ENCODE assay signal across 8 mouse cellular contexts in genomic region chr3:94442951-94443596, GRCm38 (mm10). TPM values are rescaled to one million over a fixed set of nuclear protein-coding genes. Genes with fewer than 3 reads are reported as not detected.
DNase-seq lines count a peak whose midpoint lies in the region; ATAC-seq lines count a peak whose summit lies in the region.

Gene Mrpl9 (plus strand): TSS chr3:94443318.

- H3K27me3 ChIP-seq in forebrain, embryonic 11.5 days (ENCODE audit: control insufficient read depth, insufficient read depth, low read length): no peaks in the 10 kb centered on the region
- H3K27me3 ChIP-seq in heart, embryonic 16.5 days (ENCODE audit: control insufficient read depth, insufficient read depth, low read length): no peaks in the 10 kb centered on the region
- peaks cover 7% of the 10 kb centered on the region for H3K27me3 ChIP-seq in liver, embryonic 15.5 days
- H3K27me3 ChIP-seq in neural tube, embryonic 12.5 days (replicated peaks): no peaks in the 10 kb centered on the region

- 0 out of 2 replicates have a peak within 1 kb of the TSS, but pooled peaks have one; percentile 50 for H3K27ac ChIP-seq in forebrain, embryonic 11.5 days (ENCODE audit: low read depth, low read length)
- peak within 1 kb of the TSS; percentile 79 for H3K27ac ChIP-seq in heart, embryonic 16.5 days (ENCODE audit: low read length)
- peak within 1 kb of the TSS; percentile 77 for H3K27ac ChIP-seq in liver, embryonic 15.5 days (replicated peaks)
- H3K27ac ChIP-seq in neural tube, embryonic 12.5 days: 0 out of 2 replicates have a peak within 1 kb of the TSS, but pooled peaks have one; percentile 46

- H3K4me1 ChIP-seq in forebrain, embryonic 11.5 days (replicated peaks; ENCODE audit: control insufficient read depth, insufficient read depth, low read length): 0 out of 2 replicates have a peak, but pooled peaks cover 3% of the 10 kb centered on the region
- H3K4me1 ChIP-seq in heart, embryonic 16.5 days (ENCODE audit: control insufficient read depth, insufficient read depth, low read length): peaks cover 7% of the 10 kb centered on the region
- peaks cover 14% of the 10 kb centered on the region for H3K4me1 ChIP-seq in liver, embryonic 15.5 days (replicated peaks)
- H3K4me1 ChIP-seq in neural tube, embryonic 12.5 days: peaks cover 10% of the 10 kb centered on the region

- DNase-seq in CD8-positive naive resting alpha-beta T cell, adult 2 months (ENCODE audit: low read depth in 2 of 2, low spot score in 2 of 2): peak; percentile 93 to 95
- DNase-seq in c-Kit-positive CD71-negative TER-119-negative erythroid progenitor cells, embryonic 14.5 days (ENCODE audit: low read depth): peak; percentile 81
- peak; percentile 98 for DNase-seq in forebrain, embryonic 11.5 days (ENCODE audit: low spot score)
- DNase-seq in kidney, postnatal 36 days: peak; percentile 95 to 97
- DNase-seq in telencephalon, adult 2 months (ENCODE audit: low read depth, low spot score): peak; percentile 79

- H3K4me2 ChIP-seq in forebrain, embryonic 11.5 days (ENCODE audit: low read depth, low read length, severe bottlenecking): peak within 1 kb of the TSS; percentile 88
- peak within 1 kb of the TSS; percentile 94 for H3K4me2 ChIP-seq in heart, embryonic 16.5 days (ENCODE audit: low read depth, low read length)
- H3K4me2 ChIP-seq in liver, embryonic 15.5 days: peak within 1 kb of the TSS; percentile 85
- peak within 1 kb of the TSS; percentile 91 for H3K4me2 ChIP-seq in neural tube, embryonic 12.5 days (replicated peaks)

- peak within 1 kb of the TSS; percentile 90 for H3K9ac ChIP-seq in forebrain, embryonic 11.5 days (ENCODE audit: low read length)
- H3K9ac ChIP-seq in heart, embryonic 16.5 days (ENCODE audit: low read length): peak within 1 kb of the TSS; percentile 97
- peak within 1 kb of the TSS; percentile 94 for H3K9ac ChIP-seq in liver, embryonic 15.5 days
- peak within 1 kb of the TSS; percentile 89 for H3K9ac ChIP-seq in neural tube, embryonic 12.5 days

- no peaks in the 10 kb centered on the region for H3K9me3 ChIP-seq in forebrain, embryonic 11.5 days (ENCODE audit: control insufficient read depth, low read length)
- H3K9me3 ChIP-seq in heart, embryonic 16.5 days (replicated peaks; ENCODE audit: control insufficient read depth, low read length): no peaks in the 10 kb centered on the region
- no peaks in the 10 kb centered on the region for H3K9me3 ChIP-seq in liver, embryonic 15.5 days (replicated peaks)
- H3K9me3 ChIP-seq in neural tube, embryonic 12.5 days: no peaks in the 10 kb centered on the region

- under 1% methylated on average over 39 of the region's 39 CpGs for WGBS in forebrain, embryonic 11.5 days
- under 1% methylated on average over 38 of the region's 39 CpGs for WGBS in heart, embryonic 16.5 days
- WGBS in liver, embryonic 15.5 days (ENCODE audit: insufficient replicate concordance): under 1% methylated on average over 39 of the region's 39 CpGs
- 1% methylated on average over 39 of the region's 39 CpGs for WGBS in neural tube, embryonic 12.5 days

- peak within 1 kb of the TSS; percentile 94 for H3K4me3 ChIP-seq in forebrain, embryonic 11.5 days (ENCODE audit: low read depth, low read length)
- peak within 1 kb of the TSS; percentile 97 for H3K4me3 ChIP-seq in heart, embryonic 16.5 days (ENCODE audit: low read length)
- H3K4me3 ChIP-seq in liver, embryonic 15.5 days (replicated peaks): peak within 1 kb of the TSS; percentile 98
- H3K4me3 ChIP-seq in neural tube, embryonic 12.5 days: peak within 1 kb of the TSS; percentile 95

- ATAC-seq in forebrain, embryonic 11.5 days (replicated peaks; ENCODE audit: low FRiP score): peak; percentile 98
- peak; percentile 97 for ATAC-seq in heart, embryonic 16.5 days (replicated peaks; ENCODE audit: extremely low read depth, insufficient read depth, low FRiP score)
- ATAC-seq in liver, embryonic 15.5 days (ENCODE audit: insufficient read depth): peak; percentile 99
- ATAC-seq in neural tube, embryonic 12.5 days (ENCODE audit: low FRiP score, low read depth): peak; percentile 97

- peaks cover 7% of the 10 kb centered on the region for H3K36me3 ChIP-seq in forebrain, embryonic 11.5 days (ENCODE audit: control insufficient read depth, insufficient read depth, low read length)
- H3K36me3 ChIP-seq in heart, embryonic 16.5 days (ENCODE audit: control insufficient read depth, insufficient read depth): peaks cover 24% of the 10 kb centered on the region
- peaks cover 34% of the 10 kb centered on the region for H3K36me3 ChIP-seq in liver, embryonic 15.5 days (replicated peaks)
- H3K36me3 ChIP-seq in neural tube, embryonic 12.5 days: peaks cover 36% of the 10 kb centered on the region

RNA-seq across cellular contexts. Expression of gene Mrpl9, which starts in this region (rescaled TPM):
- 65.3 and 67.0 TPM in 2 replicates for polyA plus RNA-seq in forebrain, embryonic 11.5 days (2014; fragmentation: Nextera tagmentation; extraction: Ambion mirVana)
- polyA plus RNA-seq in heart, embryonic 16.5 days (2015; fragmentation: Nextera tagmentation; extraction: Ambion mirVana): 64.6 and 71.6 TPM in 2 replicates
- 33.0 and 35.5 TPM in 2 replicates for polyA plus RNA-seq in liver, embryonic 15.5 days (2015; fragmentation: Nextera tagmentation; extraction: Ambion mirVana)
- 65.1 and 67.6 TPM in 2 replicates for polyA plus RNA-seq in neural tube, embryonic 12.5 days (2016; fragmentation: Nextera tagmentation; extraction: Ambion mirVana)

Comparison
In these comparisons a context has a peak if more than half of its experiments do, and no peak if none do; other contexts are left out.
1. Peak in every context shown above with its lines: DNase-seq, ATAC-seq, H3K4me3 ChIP-seq and H3K27ac ChIP-seq.